Mouse (Mus musculus) heart, embryonic 16.5 days (tissue): ENCODE measurements around the gene Il18. TPM values are rescaled to one million over a fixed set of nuclear protein-coding genes. Genes with fewer than 3 reads are reported as not detected.

Experiments used
- ATAC-seq: fragments of 200-750 bp; cut with Nextera tagmentation; replicated peaks from 2 replicates; pipeline ENCODE4 v1.8.0; 2017; ENCODE audit warnings: moderate number of reproducible peaks; ENCODE audit not compliant: insufficient read depth, low FRiP score; ENCODE audit errors: extremely low read depth
- H3K27ac ChIP-seq: fragments of 300-500 bp; sonication (generic); 2 replicates; pipeline ENCODE4 v1.5.1; 2014; ENCODE audit warnings: mild to moderate bottlenecking, low read length, control low read depth, moderate library complexity
- H3K27me3 ChIP-seq: fragments of 300-500 bp; sonication (generic); 2 replicates; pipeline ENCODE4 v1.6.1; 2014; ENCODE audit warnings: low read length, mixed read lengths; ENCODE audit not compliant: control insufficient read depth, insufficient read depth
- H3K36me3 ChIP-seq: fragments of 300-500 bp; sonication (generic); 2 replicates; pipeline ENCODE4 v1.6.1; 2014; ENCODE audit not compliant: control insufficient read depth, insufficient read depth
- H3K4me1 ChIP-seq: fragments of 300-500 bp; sonication (generic); 2 replicates; pipeline ENCODE4 v1.6.1; 2014; ENCODE audit warnings: low read length, mixed read lengths; ENCODE audit not compliant: control insufficient read depth, insufficient read depth
- H3K4me2 ChIP-seq: fragments of 300-500 bp; sonication (generic); 2 replicates; pipeline ENCODE4 v1.6.1; 2014; ENCODE audit warnings: low read depth, mild to moderate bottlenecking, control low read depth, low read length
- H3K4me3 ChIP-seq: fragments of 300-500 bp; sonication (generic); 2 replicates; pipeline ENCODE4 v1.5.1; 2014; ENCODE audit warnings: mild to moderate bottlenecking, control low read depth, low read length
- H3K9ac ChIP-seq: fragments of 300-500 bp; sonication (generic); 2 replicates; pipeline ENCODE4 v1.6.1; 2014; ENCODE audit warnings: low read length, control low read depth
- H3K9me3 ChIP-seq: fragments of 300-500 bp; sonication (generic); replicated peaks from 2 replicates; pipeline ENCODE4 v1.6.1; 2016; ENCODE audit warnings: low read length; ENCODE audit not compliant: control insufficient read depth
- WGBS: fragments of 180-500 bp; shearing (Covaris S2); extraction: QIAGEN DNeasy Blood & Tissue Kit; methylation state at CpG from one replicate; pipeline ENCODE4 v1.1.7; 2014; 5-methylcytosine and 5-hydroxymethylcytosine counted together
- polyA plus RNA-seq: library from polyadenylated mRNA; unstranded; fragments of >200 nt; fragmentation: Nextera tagmentation; extraction: Ambion mirVana; gene quantifications from 2 replicates; pipeline ENCODE4 v1.2.1, GENCODE M21; 2015

Gene Il18
- polyA plus RNA-seq, 1 experiment from 2014 or later, result 3.9 TPM

DNA sequence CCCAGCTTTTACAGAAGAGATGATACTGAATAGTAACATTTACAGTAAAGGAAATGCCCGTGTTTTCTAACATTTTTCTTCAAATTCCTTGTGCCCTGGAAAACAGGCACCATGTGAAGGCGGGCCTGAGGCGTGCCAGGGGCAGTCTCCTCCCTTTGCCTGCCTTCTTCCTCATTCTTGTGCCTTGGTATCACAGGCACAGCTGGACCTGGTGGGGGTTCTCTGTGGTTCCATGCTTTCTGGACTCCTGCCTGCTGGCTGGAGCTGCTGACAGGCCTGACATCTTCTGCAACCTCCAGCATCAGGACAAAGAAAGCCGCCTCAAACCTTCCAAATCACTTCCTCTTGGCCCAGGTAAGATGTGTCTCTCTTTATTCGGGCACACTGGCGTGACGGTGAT lies 10.5 kb downstream of the Il18 start:
- no peak overlapping the region for H3K27ac ChIP-seq
- H3K9me3 ChIP-seq, result no peaks in the 10 kb centered on the region
- H3K4me2 ChIP-seq, result no peak overlapping the region
- H3K27me3 ChIP-seq, result no peaks in the 10 kb centered on the region
- no peaks in the 10 kb centered on the region for H3K36me3 ChIP-seq
- 60% methylated on average over 7 of the region's 7 CpGs for WGBS
- H3K9ac ChIP-seq, result no peak overlapping the region
- ATAC-seq, result no peak
- no peaks in the 10 kb centered on the region for H3K4me1 ChIP-seq
- H3K4me3 ChIP-seq, result no peak overlapping the region

DNA sequence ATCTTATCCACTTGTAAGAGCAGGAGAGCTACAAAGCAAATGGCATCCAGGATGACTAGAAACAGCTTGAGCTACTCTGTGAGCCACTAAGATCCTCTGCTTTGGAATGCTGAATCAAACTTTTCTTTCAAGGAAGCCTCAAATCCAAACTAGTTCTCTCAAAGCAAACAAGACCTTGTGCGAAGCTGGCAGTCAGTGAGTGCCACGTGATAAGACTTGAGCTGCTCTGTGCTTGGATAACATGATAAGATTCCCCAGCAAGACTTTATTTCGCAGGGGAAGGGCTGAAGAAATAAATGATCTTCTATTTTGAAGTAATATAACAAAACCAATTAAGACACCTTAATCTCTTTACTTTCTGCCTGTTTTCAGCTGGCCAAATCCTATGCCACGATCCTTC lies 11.3 kb downstream of the Il18 start:
- no peaks in the 10 kb centered on the region for H3K27me3 ChIP-seq
- ATAC-seq, result no peak
- H3K9me3 ChIP-seq, result no peaks in the 10 kb centered on the region
- H3K27ac ChIP-seq, result no peak overlapping the region
- no peaks in the 10 kb centered on the region for H3K4me1 ChIP-seq
- H3K4me3 ChIP-seq, result no peak overlapping the region
- 31% methylated on average over 4 of the region's 4 CpGs for WGBS
- H3K9ac ChIP-seq, result no peak overlapping the region
- no peak overlapping the region for H3K4me2 ChIP-seq
- no peaks in the 10 kb centered on the region for H3K36me3 ChIP-seq

GRCm38 (mm10) chr9:50567372-50567771 lies 12.7 kb downstream of the Il18 start:
- H3K4me2 ChIP-seq, result no peak overlapping the region
- ATAC-seq, result no peak
- H3K9me3 ChIP-seq, result no peaks in the 10 kb centered on the region
- H3K9ac ChIP-seq, result no peak overlapping the region
- H3K27ac ChIP-seq, result no peak overlapping the region
- no peaks in the 10 kb centered on the region for H3K4me1 ChIP-seq
- no peaks in the 10 kb centered on the region for H3K27me3 ChIP-seq
- 79% methylated on average over 4 of the region's 4 CpGs for WGBS
- no peaks in the 10 kb centered on the region for H3K36me3 ChIP-seq
- no peak overlapping the region for H3K4me3 ChIP-seq

- no peaks in the 10 kb centered on the region for H3K4me1 ChIP-seq
- no peaks in the 10 kb centered on the region for H3K9me3 ChIP-seq
- no peak for ATAC-seq
- 81% methylated on average over 2 of the region's 2 CpGs for WGBS
- H3K4me3 ChIP-seq, result no peak overlapping the region
- no peak overlapping the region for H3K9ac ChIP-seq
- H3K36me3 ChIP-seq, result no peaks in the 10 kb centered on the region
- H3K4me2 ChIP-seq, result no peak overlapping the region
- H3K27me3 ChIP-seq, result no peaks in the 10 kb centered on the region
- no peak overlapping the region for H3K27ac ChIP-seq
Measured at GRCm38 (mm10) chr9:50567881-50568280, 13.3 kb downstream of the Il18 start.

DNA sequence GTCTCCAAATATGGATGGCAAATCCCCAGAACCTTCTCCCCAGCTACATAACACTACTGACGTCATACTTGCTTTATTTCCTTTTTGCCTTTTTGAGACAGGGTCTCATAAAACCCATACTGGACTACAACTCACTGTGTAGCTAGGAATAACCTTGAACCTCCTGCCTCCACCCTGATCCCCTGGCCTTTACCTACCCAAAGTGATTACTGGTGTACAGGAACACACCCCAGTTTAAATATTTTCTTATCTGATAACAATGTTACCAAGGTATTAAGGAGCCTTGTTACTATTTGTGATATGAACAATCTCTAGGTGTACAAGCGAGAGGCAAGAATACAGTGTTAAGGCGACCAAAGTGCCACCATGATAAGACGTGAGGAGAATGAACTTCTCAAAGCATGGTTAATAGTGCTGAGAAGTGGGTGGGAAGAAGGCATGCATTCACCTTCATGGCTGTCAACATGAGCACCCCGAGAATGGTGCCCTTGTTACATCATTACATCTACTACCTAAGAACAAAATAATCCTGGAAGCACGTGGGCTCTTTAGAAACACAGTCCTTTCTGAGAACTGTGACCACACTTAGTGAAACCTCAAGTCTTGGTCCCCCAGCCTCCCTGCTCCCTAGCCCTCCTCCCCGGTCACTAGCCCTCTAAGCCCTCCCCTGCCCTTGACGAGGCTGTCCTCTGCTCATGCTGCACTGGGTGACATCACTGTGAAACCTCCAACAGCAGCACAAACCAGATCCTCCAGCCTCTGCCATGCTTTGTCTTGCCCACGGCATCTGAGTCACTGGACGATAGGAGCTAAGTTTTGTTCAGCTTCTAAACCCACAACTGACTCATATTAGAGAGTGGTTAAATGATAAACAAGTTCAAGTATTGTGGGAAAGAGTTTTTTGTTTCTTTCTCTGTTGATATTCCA lies 15.2 kb downstream of the Il18 start:
- no peak overlapping the region for H3K9ac ChIP-seq
- H3K36me3 ChIP-seq, result no peaks in the 10 kb centered on the region
- no peak overlapping the region for H3K4me3 ChIP-seq
- 60% methylated on average over 10 of the region's 10 CpGs for WGBS
- no peaks in the 10 kb centered on the region for H3K4me1 ChIP-seq
- no peak for ATAC-seq
- no peaks in the 10 kb centered on the region for H3K27me3 ChIP-seq
- H3K9me3 ChIP-seq, result no peaks in the 10 kb centered on the region
- no peak overlapping the region for H3K27ac ChIP-seq
- H3K4me2 ChIP-seq, result no peak overlapping the region

DNA sequence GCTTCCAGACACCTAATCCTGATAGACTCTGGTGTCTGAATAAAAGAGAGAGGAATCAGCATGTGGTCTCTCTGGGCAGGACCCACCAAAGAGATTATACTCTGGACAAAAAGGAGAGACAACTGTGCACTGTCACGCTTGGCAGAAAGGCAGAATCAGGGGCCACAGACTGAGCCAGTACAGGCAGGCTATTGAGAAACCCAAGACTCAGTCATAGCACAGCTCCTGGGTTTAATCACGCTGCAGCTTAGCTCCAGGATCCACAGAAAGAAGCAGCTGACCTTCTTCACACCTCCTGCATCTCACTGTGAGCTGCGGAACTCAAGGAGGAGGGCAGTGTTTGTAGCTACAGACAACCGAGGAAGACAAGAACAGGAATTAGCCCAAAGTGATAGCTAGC lies 25.7 kb downstream of the Il18 start:
- Histone ChIP-seq H3K4me3 (no peak overlapping the region), H3K27me3 (no peaks in the 10 kb centered on the region), H3K4me2 (no peak overlapping the region), H3K36me3 (no peaks in the 10 kb centered on the region), H3K9me3 (no peaks in the 10 kb centered on the region), H3K27ac (no peak overlapping the region), H3K4me1 (no peaks in the 10 kb centered on the region), H3K9ac (no peak overlapping the region)
- WGBS, result 29% methylated on average over 4 of the region's 4 CpGs
- ATAC-seq, result no peak

DNA sequence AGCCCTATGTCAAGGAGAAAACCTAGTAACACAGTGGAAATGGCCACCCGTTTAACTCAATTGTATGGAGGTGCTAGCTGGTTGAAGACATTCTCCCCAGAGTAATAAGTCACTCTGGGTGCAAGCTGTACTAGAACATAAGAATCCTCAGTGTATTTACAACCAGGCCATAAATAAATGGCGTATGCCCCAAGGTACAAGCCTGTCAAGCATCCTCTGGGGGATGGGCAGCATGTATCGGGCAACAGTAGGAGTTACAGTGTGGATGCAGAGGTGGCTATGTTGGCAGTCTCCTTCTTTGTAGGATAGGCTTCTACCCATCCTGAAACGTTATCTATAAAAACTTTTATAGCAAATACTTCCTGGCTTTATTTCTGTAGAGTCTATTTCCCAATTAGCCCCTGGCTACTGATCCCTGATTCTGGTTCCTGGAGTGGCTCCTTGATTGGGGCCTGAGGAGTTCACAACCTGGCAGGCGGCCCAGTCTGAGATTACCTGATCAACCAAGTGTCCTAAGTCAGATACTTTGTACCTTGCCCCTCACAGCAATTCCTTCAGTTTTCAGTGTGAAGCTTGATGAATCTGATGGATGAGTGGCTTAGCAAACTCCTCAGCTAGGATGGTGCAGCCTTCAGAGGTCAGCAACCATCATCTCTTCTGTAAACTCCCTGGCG lies 30.7 kb downstream of the Il18 start:
- 79% methylated on average over 6 of the region's 6 CpGs for WGBS
- no peaks in the 10 kb centered on the region for H3K27me3 ChIP-seq
- H3K4me3 ChIP-seq, result no peak overlapping the region
- H3K27ac ChIP-seq, result no peak overlapping the region
- no peaks in the 10 kb centered on the region for H3K9me3 ChIP-seq
- no peak overlapping the region for H3K9ac ChIP-seq
- H3K4me1 ChIP-seq, result no peaks in the 10 kb centered on the region
- H3K4me2 ChIP-seq, result no peak overlapping the region
- ATAC-seq, result no peak
- no peaks in the 10 kb centered on the region for H3K36me3 ChIP-seq

DNA sequence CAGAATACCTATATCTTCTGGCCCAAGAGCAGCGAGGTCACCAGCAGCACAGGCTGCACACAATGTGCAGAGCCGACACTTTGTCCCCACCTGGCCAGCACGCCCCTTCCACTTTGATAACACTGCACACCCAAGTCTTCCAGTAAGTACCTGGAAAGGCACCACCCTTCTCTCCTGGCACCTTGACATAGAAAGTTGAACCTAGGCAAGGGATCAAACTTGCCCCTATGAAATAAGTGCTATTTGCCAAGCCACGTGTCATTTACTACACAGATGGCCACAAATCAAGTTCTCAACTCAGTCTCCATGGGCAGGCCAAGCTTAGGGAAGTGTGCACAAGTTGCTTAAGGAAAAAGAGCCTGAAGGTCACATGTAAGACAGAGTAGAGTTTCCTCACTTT lies 32.3 kb downstream of the Il18 start:
- no peaks in the 10 kb centered on the region for H3K36me3 ChIP-seq
- ATAC-seq, result no peak
- H3K4me3 ChIP-seq, result no peak overlapping the region
- H3K4me1 ChIP-seq, result no peaks in the 10 kb centered on the region
- H3K27ac ChIP-seq, result no peak overlapping the region
- H3K27me3 ChIP-seq, result no peaks in the 10 kb centered on the region
- H3K4me2 ChIP-seq, result no peak overlapping the region
- H3K9me3 ChIP-seq, result no peaks in the 10 kb centered on the region
- WGBS, result 69% methylated on average over 4 of the region's 4 CpGs
- no peak overlapping the region for H3K9ac ChIP-seq

- H3K27ac ChIP-seq, result no peak overlapping the region
- WGBS, result 72% methylated on average over 10 of the region's 10 CpGs
- no peak for ATAC-seq
- no peaks in the 10 kb centered on the region for H3K9me3 ChIP-seq
- no peaks in the 10 kb centered on the region for H3K4me1 ChIP-seq
- H3K4me2 ChIP-seq, result no peak overlapping the region
- H3K36me3 ChIP-seq, result peaks cover 9% of the 10 kb centered on the region
- H3K4me3 ChIP-seq, result no peak overlapping the region
- H3K27me3 ChIP-seq, result no peaks in the 10 kb centered on the region
- no peak overlapping the region for H3K9ac ChIP-seq
Measured at GRCm38 (mm10) chr9:50590856-50591518, 36.4 kb downstream of the Il18 start.
